Mouse (Mus musculus) brain, embryonic 18.5 days (tissue): ENCODE measurements around the gene Axl.
"Not testable (repeated sequence)": the region's sequence is repeated elsewhere in the genome, so short reads cannot be mapped to it uniquely, and the experiment has no call there.

Experiments
- DNase-seq: peaks from one replicate; pipeline ENCODE4 v3.0.0-alpha.2; 2012; ENCODE audit warnings: low read depth, low spot score

Gene Axl

DNA sequence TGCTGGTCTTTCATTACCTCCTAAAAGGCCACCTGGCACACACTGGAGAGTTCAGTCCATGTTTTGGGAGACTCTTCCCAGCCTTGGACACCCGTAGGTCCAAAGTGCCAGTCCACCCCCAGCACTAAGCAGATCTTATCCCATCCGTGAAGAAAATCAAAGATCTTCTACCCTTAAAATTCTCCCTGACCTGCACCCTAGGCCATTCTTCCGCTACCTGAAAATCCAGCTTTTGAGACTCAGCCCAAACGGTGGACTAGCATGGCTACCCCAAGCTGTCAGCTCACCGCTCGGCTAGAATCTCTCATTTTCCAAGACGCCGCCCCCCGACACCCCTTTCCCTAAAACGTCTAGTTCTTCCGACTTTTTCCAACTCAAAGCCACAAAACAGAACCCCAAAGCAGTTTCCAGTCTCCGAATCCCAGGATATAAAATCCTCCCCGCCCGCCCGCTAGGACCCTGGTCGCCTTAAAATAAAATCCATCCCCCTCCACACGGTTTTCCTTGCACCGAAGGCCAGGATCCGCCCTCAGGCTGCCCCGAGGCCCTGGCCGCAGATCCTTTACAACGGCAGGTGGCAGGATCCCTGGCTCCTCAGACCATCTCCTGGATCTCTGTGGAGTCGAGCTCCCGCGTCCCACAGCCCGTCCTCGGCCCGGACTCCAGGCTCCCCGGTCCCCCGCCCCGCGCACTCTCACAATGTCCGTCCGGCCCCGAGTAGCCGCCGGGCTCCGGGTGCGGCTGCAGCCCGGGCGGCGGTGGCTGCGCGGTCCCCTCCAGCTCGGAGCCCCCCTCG lies 34.7 kb downstream of the Axl start:
- no peak for DNase-seq

DNA sequence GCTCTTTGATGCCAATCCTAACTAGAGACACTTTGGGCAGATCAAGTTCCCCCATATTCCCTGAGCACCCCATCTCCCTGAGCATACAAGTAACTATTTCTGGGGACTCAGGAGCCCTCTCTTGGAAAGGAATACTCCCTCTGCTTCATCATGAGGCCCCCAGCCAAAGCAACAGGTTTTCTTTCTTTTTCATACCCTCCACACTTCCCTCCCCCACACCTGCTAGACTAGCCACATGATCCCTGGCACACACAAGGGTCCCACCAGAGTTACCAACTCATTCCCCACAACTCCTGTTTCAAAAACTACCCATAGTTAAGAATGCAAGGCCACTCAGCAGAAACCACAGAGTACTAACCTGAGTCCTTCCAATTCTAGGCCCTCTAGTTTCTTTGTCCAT lies 35.4 kb downstream of the Axl start:
- no peak for DNase-seq

DNA sequence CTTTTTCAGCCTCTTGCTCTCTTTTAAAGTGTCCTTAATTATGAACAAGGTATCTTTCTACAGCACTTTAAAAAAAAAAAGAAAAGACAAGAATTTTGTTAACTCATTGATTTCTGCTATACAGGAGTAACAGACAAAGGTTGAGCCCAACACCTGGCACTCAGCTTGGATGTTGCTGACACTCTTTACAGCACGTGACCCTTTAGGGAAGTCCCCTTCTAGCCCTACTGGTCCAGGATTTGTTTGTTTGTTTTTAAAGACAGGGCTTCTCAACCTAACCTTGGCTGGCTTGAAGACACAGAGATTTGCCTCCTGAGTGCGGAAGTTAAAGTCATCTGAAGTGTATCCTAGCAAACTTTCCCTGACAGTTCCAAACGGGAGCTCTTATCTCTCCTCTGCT lies 41.7 kb downstream of the Axl start:
- DNase-seq, result no peak

DNA sequence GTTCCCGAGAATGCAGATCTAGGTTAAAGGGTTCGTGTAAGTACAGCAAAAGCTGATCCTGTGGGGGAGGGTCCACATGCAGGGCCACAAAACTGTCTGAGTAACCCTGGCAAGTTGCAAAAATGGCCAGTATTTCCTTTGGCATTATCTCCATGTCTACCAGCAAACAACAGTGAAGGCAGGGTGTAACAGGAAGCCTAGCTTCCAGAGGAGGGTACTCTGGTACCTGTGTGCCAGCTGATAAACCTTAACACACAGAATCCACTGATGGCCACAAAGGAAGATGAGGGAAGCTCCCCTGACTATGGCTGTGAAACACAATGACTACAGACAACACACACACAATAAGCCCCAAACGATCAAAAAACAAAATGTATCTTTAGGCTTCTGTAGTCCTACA lies 50.2 kb downstream of the Axl start:
- no peak for DNase-seq

DNA sequence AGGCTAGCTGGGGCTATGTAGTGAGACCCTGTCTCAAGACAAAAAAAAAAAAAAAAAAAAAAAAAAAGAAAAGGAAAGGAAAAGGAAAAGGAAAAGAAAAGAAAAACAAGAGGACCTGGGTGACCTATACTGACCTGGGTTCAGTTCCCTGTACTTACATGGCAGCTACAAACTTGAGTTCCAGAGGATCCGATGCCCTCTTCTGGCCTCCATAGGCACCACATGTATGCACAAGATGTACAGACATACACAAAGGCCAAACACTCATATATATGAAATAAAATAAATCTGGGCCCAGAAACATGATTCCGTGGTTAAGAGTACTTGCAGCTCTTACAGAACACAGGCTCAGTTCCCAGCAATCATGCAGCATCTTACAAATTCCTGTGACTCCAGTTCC lies 51.6 kb downstream of the Axl start:
- no peak for DNase-seq

DNA sequence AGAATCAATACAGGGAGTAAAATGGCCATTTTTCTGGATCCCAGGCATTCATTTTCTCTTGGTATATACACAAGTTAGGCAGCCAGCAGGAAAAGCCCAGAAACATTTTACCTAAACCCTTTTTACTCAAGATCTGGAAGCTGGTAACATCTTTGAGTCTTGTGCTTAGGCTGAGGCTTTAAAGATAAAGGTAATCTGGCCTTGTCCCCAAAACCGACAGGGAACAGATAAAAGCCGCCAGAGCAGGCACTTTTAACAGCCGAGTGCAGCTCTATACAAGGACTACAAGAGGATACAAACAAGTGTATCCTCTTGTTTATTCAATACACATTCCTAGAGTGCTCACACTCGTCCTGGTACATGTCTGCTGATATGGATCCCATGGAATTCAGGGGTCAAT lies 53.5 kb downstream of the Axl start:
- DNase-seq, result no peak

DNA sequence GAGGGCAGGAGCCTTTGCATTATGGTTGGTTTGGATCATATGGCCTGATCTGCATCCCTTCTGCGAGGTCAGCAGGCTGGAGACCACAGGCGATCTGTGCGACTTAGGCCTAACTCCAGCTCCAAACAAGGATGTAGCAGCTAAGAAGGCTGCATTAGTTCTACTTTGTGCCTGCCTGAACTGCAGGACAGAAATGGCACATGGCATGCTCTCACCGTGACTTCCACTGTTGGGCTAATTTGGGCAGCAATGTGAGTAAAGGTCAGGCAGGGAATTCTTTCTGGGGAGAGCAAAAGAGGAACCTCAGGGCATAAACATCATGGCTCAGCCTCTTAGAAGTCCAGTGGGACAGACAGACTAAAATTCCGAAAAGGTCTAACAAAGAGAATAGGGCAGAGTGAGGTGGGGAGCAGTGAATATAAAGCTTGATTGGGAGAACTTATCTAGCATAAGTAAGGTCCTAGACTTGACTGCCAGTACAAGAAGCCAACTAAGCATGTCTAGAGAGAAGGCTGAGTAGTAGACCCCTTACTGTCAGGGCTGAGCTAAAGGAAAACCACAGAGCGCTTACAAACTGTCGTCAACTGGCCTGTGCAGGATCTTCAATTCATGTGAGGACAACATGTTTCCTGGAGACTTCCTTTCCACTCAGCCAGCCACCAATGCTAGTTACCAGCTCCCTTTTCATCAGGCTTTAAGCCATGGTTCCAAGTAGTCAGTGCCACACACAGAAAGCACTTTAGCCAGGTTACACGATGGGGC lies 57.0 kb downstream of the Axl start:
- no peak for DNase-seq

DNA sequence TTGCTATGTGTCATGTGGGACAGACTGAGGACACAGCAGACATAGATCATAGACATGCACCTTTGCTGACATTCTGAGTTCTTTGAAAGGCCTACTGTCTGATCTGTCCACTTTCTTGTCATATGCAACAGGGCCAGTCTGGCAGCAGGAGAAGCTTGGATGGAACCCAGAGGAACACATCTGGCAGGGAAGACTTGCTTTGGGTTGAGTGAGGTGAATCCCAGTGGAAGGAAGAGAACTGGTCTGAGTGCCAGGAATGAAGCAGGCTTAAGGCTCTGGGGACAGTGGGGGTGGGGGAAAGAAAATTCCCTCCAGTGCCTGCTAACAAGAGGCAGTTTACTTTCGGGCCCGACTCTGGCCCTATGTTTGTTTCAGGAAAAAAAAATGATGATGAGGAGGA lies 58.6 kb downstream of the Axl start:
- no peak for DNase-seq

DNA sequence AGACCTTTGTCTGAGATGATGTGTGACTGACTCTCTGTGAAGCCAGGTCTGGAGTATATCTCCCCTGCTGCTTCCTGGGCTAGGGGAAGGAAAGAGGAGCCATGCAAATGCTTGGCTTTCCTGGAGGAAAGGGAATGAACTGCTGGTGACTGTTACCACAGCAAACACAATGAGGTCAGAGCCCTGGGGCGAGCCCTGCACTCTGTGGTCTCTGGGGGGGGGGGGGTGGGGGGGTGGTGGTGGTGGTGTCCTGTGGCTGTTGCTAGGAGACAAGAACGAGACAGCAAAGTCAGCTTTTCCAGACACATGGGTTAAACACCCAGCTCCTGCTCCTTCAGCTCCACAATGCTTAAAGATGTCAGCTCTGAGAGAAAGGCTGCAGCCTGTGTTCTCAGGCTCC lies 59.1 kb downstream of the Axl start:
- DNase-seq, result no peak

DNA sequence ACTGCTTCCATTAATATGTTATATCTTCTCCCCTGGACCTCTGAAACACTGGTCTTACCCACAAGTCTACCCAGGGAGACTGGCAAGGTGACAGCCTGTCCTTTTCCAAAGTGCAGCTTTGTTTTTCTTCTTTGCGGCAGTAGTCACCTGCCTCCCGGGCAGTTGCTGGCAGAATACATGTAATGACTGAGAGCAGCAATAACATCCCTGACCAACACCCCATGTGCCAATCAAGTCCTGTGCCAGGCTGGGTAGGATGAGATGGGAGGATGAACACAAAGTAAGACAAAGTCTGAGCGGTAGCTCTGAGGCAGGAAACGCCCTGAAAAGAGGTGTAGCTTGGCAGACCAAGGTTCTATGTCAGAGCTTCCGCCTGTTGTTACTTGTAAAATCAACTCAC lies 60.7 kb downstream of the Axl start:
- no peak for DNase-seq

DNA sequence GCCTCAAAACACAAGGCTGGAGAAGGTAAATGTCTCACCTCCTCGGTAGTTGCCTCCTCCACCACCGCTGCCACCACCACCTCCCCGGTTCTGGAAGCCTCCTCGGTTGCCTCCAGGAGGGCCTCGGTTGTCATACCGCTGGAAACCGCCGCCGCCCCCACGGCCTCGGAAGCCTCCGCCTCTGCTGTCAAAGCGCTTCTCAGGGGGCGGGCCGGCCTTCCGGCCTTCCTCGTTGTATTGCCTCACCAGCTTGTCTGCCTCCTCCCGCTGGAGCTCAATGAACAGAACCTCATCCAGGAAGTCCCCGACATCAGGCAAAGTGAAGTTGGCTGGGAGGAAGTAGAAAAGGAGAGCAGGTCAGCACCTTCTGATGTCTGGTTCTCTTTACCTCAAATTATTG lies 62.6 kb downstream of the Axl start:
- DNase-seq, result no peak

DNA sequence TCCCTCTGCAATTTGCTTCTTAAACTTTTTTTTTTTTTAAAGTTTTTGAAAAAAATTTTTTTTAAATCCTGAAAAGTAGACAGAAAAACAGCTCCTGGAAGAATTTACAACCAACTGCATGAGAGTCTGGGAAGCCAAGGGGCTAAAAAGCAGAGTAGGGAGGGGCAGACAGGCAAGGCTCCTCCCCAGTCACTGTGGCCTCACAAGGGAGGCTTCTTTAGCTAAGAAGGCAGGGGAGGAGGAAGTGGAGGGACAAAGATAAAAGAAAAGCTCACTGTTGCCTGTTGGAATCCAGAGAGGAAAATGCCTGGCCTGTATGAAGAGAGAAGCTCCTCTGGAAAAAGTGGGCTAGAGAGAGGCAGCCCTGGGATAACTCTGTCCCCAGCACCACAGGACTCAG lies 66.7 kb downstream of the Axl start:
- not testable (repeated sequence) for DNase-seq

DNA sequence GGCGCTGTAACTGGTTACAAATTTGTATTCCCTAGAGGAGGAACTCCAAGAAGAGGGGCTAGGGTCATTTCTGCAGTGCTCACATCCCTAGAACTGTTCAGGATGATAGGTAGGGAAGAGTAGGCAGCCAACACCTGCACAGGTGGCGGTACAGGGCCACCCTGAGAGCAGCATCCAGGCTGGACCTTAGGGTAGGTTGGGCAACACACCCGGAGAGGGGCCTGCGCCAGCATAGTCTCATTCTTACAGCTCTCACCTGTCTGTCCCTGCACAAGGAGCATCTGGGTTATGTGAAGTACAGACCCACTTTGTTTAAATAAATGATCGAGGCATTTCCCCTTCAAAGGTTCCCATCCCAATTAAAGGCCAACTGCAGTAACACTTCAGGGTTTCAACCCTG lies 67.7 kb downstream of the Axl start:
- DNase-seq, result no peak

DNA sequence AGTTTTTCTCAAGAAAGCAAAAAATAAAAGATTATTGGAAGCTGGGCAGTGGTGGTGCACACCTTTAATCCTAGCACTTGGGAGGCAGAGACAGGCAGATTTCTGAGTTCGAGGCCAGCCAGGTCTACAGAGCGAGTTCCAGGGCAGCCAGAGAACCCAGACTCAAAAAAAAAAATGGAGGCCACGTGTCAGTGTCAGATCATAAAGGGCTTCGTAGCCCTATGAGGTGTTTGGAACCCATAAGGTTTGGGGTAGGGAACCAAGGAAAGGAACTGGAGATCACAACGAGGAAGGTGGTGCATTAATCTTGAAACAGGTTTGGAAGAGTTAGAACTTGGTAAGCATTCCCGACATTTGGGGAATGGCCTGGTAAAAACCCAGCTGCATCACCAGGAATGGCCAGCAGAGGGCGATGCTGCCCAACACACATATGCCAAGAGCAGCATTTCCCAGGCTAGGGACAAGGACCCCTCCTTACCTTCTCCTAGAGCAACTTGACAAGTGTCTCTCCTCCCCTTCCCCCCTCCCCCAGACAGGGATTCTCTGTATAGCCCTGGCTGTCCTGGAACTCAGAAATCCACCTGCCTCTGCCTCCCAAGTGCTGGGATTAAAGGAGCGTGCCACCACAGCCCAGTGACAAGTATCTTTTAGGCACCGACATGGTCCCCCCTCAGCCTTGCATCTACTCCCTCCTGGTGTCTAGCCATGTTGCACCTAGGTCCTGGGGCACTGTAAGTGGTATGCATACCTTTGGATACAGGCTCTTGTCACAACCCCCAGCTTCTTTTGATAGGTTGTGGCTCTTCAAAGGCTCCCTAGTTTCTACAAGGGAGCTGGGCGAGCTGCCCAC lies 68.5 kb downstream of the Axl start:
- DNase-seq, result no peak

DNA sequence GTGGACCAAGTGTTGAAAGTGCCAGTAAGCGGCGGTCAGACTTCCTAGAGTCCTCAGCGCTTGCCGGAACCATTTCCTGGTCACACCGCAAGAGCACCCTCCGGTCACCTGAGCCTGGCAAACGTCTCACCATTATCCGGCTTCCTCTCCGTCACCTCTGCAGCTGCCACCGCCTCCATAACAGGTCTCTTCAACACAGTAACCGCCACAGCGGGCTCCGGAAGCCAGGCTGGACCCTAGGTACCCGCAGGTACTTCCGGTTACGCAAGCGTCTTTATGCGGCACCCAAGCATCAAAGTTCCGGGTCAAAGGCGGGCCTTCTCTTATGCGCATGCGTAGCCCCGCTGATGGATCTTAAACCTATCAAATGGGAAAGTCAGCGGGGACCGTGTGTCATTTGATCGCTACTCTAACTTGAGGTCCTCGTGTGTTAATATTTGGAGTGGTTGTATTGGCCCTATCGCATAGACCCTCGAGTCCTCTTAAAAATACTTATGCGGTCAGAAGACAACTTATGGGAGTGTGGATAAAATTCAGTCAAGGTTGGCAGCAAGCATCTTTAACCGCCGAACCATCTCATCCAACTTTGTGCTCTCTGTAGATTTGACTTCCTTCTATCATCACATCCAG lies 69.6 kb downstream of the Axl start, which contains the start of gene Ccdc97:
TSS of gene Ccdc97 (minus strand) at position 301 of the 630 bp plus-strand sequence.
- peak; percentile 91 for DNase-seq

DNA sequence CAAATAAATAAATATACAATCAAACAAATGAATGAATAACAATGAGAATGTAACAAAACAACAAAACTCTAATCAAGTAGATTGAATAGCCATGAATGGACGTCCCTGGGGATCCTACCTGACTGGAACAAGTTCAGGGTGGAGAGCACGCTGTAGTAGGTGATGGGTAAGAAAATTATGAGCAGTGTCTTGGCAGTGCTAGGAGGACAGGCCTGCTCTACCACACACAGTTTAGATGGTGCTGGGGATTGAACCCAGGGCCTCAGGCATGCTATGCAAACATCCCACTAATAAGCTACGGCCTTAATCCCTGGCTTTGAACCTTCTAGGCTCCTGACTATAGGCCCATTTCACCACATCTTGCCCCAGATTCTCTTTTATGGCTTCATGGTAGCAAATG lies 71.0 kb downstream of the Axl start:
- no peak for DNase-seq

DNA sequence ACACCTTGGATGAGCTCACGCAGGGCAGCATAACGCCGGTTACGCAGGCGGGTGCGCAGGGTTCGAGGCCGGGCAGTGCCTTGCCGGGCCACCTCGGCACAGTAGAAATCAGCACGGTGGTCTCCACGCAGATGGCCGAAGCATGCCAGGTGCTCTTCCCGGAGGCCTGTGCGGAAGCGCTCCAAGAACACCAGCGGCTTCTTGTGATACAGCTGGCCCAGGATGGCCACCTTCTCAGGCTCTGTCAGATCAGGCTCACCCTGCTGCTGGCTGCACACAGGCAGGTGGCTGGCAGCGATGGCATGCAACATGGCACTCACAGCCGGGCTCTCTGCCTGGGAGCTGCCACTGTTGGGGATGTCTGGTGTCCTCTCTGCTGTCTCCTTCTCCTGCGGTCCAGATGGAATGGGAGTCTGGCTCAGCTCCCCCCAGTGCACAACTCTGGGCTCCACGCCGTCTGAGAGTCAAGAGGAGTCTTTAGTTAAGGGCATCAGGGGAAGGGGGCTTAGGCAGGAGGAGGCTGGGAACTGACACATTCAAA lies 72.7 kb downstream of the Axl start:
- no peak for DNase-seq

DNA sequence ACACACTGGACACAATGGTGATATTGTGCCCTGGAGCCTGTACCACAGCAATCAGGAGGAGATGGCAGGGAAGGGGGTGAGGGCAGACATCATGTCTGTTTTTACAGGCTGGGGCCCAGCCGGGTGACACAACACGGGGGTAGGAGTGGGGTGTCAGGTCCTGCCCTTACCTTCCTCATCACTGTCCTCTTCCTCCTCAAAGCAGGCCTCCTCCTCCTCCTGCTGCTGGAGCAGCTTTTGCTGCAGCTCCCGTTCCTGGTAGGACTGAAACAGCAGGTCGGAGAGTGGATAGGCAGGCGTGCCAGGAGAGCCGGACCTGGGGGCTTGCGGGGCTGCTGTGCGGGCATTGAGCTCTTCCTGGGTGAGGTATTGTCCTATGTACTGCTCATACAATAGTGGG lies 73.9 kb downstream of the Axl start:
- DNase-seq, result no peak

DNA sequence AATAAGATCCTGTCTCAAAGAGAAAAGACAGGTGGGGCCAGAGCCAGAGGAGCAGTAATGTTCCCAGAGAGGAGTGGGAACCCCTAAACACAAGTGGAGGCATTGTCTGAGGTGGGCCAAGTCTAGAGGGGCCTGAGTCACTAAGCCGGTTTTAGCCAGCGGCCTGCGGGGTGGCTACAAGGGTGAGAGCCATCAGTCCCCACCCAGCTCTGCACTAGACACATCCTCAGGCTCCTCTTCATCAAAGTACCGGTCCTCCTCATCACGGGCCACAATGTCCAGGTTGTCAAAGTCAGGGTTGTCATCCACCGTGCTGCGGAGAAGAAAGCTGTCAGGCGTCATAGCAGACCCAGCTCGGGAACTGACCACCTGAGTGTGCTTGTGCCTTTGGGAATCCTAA lies 75.7 kb downstream of the Axl start:
- no peak for DNase-seq

DNA sequence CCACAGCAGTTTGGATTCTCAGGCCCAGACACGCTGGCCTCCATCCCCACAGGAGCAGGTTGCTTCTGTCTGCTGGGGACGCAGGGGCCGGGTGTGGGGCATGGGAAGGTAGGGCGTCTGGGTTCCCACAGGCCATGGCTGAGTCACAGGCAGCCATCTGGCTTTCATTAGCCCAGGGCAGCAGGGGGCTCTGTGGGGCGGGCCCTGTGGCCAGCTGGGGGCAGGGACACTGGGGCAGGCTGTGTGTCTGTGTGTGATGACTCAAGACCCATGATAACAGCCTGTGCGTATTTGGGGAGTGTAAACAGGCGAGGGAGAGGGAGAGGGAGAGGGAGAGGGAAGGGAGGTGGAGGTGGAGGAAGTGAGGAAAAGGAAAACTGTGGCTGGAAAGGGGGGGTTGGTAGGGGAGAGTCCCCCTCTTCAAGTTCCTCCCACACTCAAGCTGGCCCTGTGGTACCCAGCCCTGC lies 76.7 kb downstream of the Axl start:
- no peak for DNase-seq

DNA sequence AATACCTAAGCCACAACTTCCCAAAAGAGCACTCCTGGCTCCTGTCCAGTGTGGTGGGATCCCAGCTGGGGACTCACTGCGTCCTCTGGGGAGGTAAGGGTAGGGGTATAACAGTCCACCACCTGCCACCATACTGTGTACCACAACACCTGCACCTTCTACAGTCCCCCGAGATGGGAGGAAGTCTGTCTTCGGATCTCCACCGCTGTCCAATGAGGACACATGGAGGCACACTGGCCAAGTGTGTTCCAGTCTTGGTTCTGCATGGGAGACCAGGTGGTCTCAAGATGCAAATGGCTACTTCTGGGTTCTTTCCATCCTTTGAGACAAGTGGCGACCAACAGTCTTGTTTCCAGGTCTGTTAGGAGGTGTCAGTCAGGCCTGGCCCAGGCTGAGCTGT lies 77.3 kb downstream of the Axl start:
- no peak for DNase-seq
